Mouse (Mus musculus): ENCODE results near the gene Arhgef5.
A peak's percentile ranks its signal among the peaks of the same experiment; 100 is the strongest.

The Arhgef5 gene

DNA sequence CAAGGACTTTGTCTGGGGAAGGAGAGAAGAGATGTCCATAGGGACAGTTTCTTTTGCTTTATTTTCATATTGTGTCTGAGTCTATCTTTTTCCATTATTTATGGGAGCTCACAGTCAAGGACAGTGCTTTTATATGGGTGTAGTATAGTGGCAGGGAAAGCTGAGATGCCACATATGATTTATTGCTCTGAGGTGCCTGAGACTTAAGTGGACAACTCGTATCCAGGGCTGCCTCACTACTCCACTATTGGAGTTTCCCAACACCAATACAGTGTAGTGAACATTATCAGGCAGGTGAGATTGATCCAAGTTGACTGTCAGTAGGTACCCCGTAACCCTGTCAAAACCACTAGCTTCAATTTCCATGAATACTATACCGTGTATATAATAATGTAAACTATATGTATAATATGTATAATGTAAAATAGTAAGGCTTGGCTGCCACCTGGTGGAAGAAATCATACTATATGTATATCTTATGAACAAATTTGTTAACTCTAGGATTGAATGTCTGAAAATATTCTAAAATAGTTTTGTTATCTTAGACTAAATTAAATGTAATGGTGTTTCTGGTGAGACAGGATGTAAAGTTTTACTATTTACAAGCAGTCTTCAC, 70.3 kb downstream of the Arhgef5 start:
- no peak for DNase-seq

GRCm38 (mm10) chr6:43337491-43337961, 72.1 kb downstream of the Arhgef5 start:
- DNase-seq = peak; percentile 68

DNA sequence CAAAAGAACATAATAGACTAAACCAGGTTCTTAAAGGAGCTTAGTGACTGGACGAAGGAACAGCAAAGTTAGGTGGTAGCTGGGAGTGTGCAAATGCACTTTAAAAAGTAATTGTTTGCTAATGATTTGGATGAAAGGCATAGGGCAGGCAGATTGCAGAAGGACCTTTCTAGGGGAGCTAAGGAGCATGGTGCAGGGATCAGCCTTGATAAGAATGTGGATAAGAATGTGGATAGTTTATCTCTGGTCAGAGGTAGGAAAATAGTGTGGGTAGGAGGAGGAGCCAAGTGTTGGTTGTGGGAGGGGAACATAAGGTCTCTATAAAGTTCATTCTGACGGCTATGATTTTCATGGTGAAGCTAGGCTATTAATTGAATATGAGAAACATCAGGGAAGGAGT, 73.4 kb downstream of the Arhgef5 start:
- no peak for DNase-seq

All from lung, postnatal 14 days (tissue).